Mouse (Mus musculus) layer of hippocampus, adult 2 months (tissue): ENCODE data around the gene Trpc1. TPM values are rescaled to one million over a fixed set of nuclear protein-coding genes. Genes with fewer than 3 reads are reported as not detected.

Experiments used
- DNase-seq, 2 experiments: peaks; one replicate each; pipeline ENCODE4 v3.0.0; 2022; ENCODE audit warnings: low spot score in 2 of 2
- H3K27ac ChIP-seq: fragments of 200-600 bp; 2 replicates; pipeline ENCODE4 v1.8.1; 2022
- H3K4me3 ChIP-seq: fragments of 200-600 bp; 2 replicates; pipeline ENCODE4 v1.8.1; 2022; ENCODE audit warnings: mild to moderate bottlenecking
- CTCF ChIP-seq: fragments of 200-600 bp; conservative IDR thresholded peaks from 2 replicates; pipeline ENCODE4 v1.8.1; 2022; ENCODE audit warnings: antibody characterized with exemption, mild to moderate bottlenecking, moderate library complexity
- long read RNA-seq, 2 experiments: library from polyadenylated mRNA; stranded (forward); transcript quantifications; one replicate each; pipeline ENCODE4 v2.0.0; 2021; ENCODE audit warnings: borderline mapping rate in 2 of 2
- total RNA-seq, 2 experiments: library from RNA; stranded (reverse); gene quantifications; 2 replicates each; pipeline ENCODE4 v1.2.3; 2021

Gene Trpc1
- 10 to 100 TPM; 45.2 to 49.2 TPM for total RNA-seq
- long read RNA-seq, experiment 1, full-length matches to known transcripts: 20 of 36 reads
- long read RNA-seq, experiment 1, partial matches to known transcripts: 7 of 36 reads
- long read RNA-seq, experiment 1, other reads (novel, unspliced or antisense): 9 of 36 reads
- long read RNA-seq, experiment 2, full-length matches to known transcripts: 29 of 41 reads
- long read RNA-seq, experiment 2, partial matches to known transcripts: 4 of 41 reads
- long read RNA-seq, experiment 2, other reads (novel, unspliced or antisense): 8 of 41 reads

GRCm38 (mm10) chr9:95750037-95750511 is at the start of gene Trpc1:
Gene Trpc1, minus strand, starts transcription at chr9:95750375.
- H3K27ac ChIP-seq: peak within 1 kb of the TSS; percentile 95
- no peak for TF ChIP-seq CTCF
- peak within 1 kb of the TSS; percentile 82 for H3K4me3 ChIP-seq
- peak; percentile 77 to 85 for DNase-seq

- Histone ChIP-seq H3K27ac (no peak overlapping the region), H3K4me3 (no peak overlapping the region)
- TF ChIP-seq CTCF: peak; percentile 34; the same call in 1 of the 2 replicates
- DNase-seq: no peak
These were observed 46.1 kb upstream of the Trpc1 start for GRCm38 (mm10) chr9:95796323-95796722.

GRCm38 (mm10) chr9:95795844-95796243 is 45.7 kb upstream of the Trpc1 start:
- no peak overlapping the region for H3K27ac ChIP-seq
- no peak for DNase-seq
- no peak for TF ChIP-seq CTCF
- no peak overlapping the region for H3K4me3 ChIP-seq

GRCm38 (mm10) chr9:95795077-95795784 is 45.1 kb upstream of the Trpc1 start:
- H3K27ac ChIP-seq: no peak overlapping the region
- no peak for TF ChIP-seq CTCF
- DNase-seq: no peak
- no peak overlapping the region for H3K4me3 ChIP-seq

- no peak for DNase-seq
- Histone ChIP-seq H3K27ac (no peak overlapping the region), H3K4me3 (no peak overlapping the region)
- no peak for TF ChIP-seq CTCF
These were observed 44.0 kb upstream of the Trpc1 start for GRCm38 (mm10) chr9:95793986-95794744.

- peak in 1 of 2 experiments; percentile 10 for DNase-seq
- H3K27ac ChIP-seq: no peak overlapping the region
- no peak overlapping the region for H3K4me3 ChIP-seq
- no peak for TF ChIP-seq CTCF
These were observed 34.8 kb upstream of the Trpc1 start for GRCm38 (mm10) chr9:95784888-95785511.

GRCm38 (mm10) chr9:95783646-95784293 is 33.6 kb upstream of the Trpc1 start:
- no peak for DNase-seq
- H3K4me3 ChIP-seq: no peak overlapping the region; the same call in 1 of the 2 replicates
- no peak overlapping the region for H3K27ac ChIP-seq
- TF ChIP-seq CTCF: no peak

GRCm38 (mm10) chr9:95771671-95772070 is 21.5 kb upstream of the Trpc1 start:
- H3K27ac ChIP-seq: no peak overlapping the region
- H3K4me3 ChIP-seq: no peak overlapping the region
- peak; percentile 15 to 16 for DNase-seq
- no peak for TF ChIP-seq CTCF

GRCm38 (mm10) chr9:95763218-95763617 is 13.0 kb upstream of the Trpc1 start:
- no peak for DNase-seq
- no peak overlapping the region for H3K27ac ChIP-seq
- no peak for TF ChIP-seq CTCF
- no peak overlapping the region for H3K4me3 ChIP-seq

- no peak overlapping the region for H3K27ac ChIP-seq
- no peak for TF ChIP-seq CTCF
- H3K4me3 ChIP-seq: no peak overlapping the region
- DNase-seq: no peak
These were observed 12.1 kb upstream of the Trpc1 start for GRCm38 (mm10) chr9:95762228-95762627.

GRCm38 (mm10) chr9:95761381-95761780 is 11.2 kb upstream of the Trpc1 start:
- Histone ChIP-seq H3K27ac (no peak overlapping the region), H3K4me3 (no peak overlapping the region)
- no peak for TF ChIP-seq CTCF
- DNase-seq: no peak

GRCm38 (mm10) chr9:95750746-95751145 is 571 bp upstream of the Trpc1 start:
- peak; percentile 71 for TF ChIP-seq CTCF
- Histone ChIP-seq H3K27ac (peak overlapping the region; percentile 95; the same call in 1 of the 2 replicates), H3K4me3 (peak overlapping the region; percentile 82)
- DNase-seq: no peak
